Mouse (Mus musculus) left cerebral cortex, postnatal 14 days (tissue): ENCODE results near the gene Lce1d. TPM values are rescaled to one million over a fixed set of nuclear protein-coding genes. Genes with fewer than 3 reads are reported as not detected.
"Not testable (repeated sequence)": the region's sequence is repeated elsewhere in the genome, so short reads cannot be mapped to it uniquely, and the experiment has no call there.

Experiments
- DNase-seq, 2 experiments: peaks; one replicate each; pipeline ENCODE4 v3.0.0; 2021 to 2022; ENCODE audit warnings: low spot score in 2 of 2, mixed read lengths in 1 of 2
- intact Hi-C: fragments of 180-260 bp; cut with DNase I; formaldehyde crosslinking; loops from one replicate; pipeline ENCODE4 v1.15.1; 2025
- long read RNA-seq, 2 experiments: library from polyadenylated mRNA; stranded (forward); transcript quantifications; one replicate each; pipeline ENCODE4 v2.0.0; 2021
- total RNA-seq, 2 experiments: library from RNA; stranded (reverse); gene quantifications; 2 replicates each; pipeline ENCODE4 v1.2.3; 2021

The Lce1d gene
- total RNA-seq: not detected
- long read RNA-seq, experiment 1: 0 reads
- long read RNA-seq, experiment 2: 0 reads

DNA sequence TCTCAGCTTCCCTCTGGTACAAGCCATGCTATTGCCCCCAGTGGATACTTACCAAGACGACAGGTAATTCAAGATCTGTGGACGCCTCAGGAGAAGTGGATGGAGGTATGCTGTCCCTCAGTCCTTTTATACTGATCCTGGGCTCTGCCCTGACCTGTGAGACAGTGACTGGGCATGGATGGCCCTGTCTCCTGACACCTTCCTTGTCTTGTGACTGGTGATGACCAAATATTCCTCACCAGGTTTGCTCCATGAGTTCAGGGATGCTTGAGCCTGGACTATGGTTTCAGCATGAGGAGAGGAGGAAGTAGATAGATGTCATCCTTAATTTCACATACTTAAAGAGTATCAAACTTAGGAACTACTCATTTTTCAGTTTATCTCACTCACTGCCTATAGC, at the start of gene Lce1d:
TSS of gene Lce1d (minus strand) at position 101 of the 400 bp plus-strand sequence.
- no peak for DNase-seq
- intact Hi-C loops: no loop called here

DNA sequence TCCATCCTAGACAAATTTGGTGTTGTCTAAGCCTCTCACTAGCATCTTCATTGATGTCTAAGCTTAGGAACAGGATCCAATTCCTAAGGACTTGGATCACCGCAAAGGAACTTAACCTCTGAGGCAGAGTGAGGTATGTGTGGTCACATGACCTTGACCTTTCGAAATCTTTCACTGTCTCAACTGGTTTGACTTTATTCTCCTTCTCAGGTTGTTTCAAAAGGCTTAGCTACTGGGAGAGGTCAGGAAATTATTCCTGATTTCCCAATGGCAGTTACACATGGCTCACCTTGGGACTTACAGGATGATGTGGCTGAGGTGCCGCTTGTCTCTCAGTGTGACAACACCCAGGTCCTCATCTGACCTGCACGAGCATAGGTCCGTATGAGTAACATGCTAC, 35.6 kb upstream of the Lce1d start:
- DNase-seq: no peak
- intact Hi-C loops: no loop called here

DNA sequence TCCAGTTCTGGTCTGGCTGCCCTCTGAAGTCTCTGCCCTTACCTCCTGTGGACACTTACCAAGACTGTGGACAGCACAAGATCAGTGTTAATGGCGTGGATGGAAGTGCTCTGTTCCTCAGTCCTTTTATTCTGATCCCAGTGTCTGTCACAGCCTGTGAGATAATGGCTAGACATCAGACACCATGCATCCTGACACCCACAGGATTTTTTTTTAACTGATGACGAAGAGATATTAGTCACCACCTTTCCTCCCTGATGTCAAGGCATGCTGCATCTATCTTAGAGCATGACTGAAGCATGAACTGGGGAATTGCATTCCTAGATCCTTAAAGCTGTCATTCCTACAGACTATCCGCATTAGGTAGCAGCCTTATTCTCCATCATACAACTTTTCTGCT, 33.2 kb upstream of the Lce1d start, which contains the start of gene Lce1f:
TSS of gene Lce1f (minus strand) at position 101 of the 400 bp plus-strand sequence.
- intact Hi-C loops: no loop called here
- no peak for DNase-seq

DNA sequence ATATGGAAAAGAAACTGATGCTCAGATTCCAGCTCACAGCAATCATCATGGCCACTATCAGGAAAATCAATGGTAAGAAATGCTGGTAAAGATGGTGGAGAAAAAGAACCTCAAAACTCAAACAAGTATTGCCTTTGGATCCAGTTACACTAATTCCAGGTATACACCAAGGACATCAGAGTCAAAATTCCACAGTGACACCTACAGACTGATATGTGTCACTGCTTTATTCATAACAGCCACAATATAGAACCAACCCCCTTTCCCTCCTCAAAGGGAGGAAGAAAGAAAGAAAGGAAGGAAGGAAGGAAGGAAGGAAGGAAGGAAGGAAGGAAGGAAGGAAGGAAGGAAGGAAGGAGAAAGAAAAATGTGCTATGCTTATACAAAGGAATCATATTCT, 28.1 kb upstream of the Lce1d start:
- no peak for DNase-seq
- intact Hi-C loops: no loop called here

DNA sequence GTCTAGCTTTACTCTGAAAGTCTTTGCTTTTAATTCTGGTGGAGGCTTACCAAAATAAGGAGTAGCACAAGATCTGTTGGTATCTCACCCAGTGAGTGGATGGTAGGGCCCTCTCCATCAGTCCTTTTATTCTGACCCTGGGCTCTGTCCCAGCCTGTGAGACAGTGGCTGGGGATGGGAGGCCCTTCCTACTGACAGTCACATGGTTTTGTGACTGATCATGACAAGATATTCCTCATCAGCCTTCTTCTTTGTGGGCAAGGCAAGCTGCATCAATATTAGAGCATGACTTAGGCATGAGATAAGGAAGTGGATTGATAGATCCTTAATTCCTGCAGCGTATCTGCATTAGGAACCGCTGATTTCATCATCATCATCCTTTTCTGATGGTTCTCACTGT, 22.0 kb upstream of the Lce1d start, which contains the start of gene Lce1e:
TSS of gene Lce1e (minus strand) at position 101 of the 400 bp plus-strand sequence.
- no peak for DNase-seq
- intact Hi-C loops: no loop called here

DNA sequence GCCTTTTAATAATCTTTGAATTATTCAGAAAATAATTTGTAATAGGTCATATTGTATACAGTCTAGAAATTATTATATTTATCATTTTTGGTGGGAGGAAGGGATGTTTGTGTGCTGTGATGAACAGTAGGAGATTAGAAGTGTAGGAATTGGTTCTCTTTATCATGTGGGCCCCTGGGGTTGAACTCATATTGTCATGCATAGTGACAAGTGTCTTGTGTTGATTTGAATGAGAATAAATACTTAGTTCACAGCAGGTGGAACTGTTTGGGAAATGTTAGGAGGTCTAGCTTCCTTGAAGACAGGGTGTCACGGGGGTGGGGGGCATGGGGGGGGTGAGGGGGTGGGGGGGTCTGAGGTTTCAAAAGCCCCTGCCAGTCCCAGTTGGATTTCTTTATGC, 7.6 kb upstream of the Lce1d start:
- no peak for DNase-seq
- intact Hi-C loops: no loop called here

DNA sequence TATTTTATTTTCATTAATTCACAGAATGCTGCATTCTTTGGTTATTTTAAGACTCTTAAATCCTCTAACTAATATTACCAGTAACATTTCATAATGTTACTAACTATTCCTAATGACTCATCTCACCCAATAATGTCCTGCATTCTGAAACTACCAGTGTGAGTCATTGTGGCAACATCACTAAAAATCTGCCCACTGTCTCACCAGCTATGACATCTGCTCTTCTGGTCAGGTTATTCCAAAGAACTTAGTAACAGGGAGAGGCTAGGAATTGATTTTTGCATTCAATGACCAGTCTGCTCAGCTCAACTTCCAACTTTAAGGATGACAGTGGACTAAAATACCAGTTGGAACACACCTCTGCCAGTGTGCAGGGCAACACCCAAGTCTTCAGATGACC, 4.7 kb upstream of the Lce1d start:
- intact Hi-C loops: no loop called here
- no peak for DNase-seq

DNA sequence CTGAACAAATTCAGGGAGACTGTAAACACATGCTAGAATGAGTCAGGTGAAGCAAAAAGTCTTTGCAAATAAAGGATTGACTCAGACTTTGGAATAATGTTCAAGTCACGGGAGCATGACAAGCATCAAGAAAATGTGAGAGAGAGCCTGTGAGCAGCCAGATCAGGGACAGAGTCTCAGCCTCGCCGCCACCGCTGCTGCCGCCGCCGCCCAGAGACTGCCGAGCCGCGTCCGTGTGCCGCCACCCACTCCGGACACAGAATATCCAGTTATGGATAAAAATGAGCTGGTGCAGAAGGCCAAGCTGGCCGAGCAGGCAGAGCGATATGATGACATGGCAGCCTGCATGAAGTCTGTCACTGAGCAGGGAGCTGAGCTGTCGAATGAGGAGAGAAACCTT, 2.1 kb upstream of the Lce1d start:
- DNase-seq: peak in 1 of 2 experiments; percentile 12
- intact Hi-C loops: not testable (repeated sequence)

DNA sequence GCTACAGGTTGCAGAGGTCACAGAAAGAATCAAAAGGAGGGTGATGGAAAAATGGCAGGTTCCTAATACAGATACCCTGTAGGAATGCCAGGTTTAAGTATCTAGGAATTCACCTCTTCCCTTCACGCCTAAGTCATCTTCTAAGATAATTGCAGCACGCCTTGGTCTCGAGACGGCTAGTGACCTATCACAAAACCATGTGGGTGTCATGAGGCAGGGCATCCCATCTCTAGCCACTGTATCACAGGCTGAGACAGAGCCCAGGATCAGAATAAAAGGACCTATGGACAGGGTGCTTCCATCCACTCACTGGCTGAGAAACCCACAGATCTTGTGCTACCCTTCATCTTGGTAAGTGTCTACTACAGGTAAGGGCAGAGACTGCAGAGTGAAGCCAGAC, 8.1 kb downstream of the Lce1d start, which contains the start of gene Lce1c:
TSS of gene Lce1c (plus strand) at position 301 of the 400 bp plus-strand sequence.
- intact Hi-C loops: no loop called here
- no peak for DNase-seq

DNA sequence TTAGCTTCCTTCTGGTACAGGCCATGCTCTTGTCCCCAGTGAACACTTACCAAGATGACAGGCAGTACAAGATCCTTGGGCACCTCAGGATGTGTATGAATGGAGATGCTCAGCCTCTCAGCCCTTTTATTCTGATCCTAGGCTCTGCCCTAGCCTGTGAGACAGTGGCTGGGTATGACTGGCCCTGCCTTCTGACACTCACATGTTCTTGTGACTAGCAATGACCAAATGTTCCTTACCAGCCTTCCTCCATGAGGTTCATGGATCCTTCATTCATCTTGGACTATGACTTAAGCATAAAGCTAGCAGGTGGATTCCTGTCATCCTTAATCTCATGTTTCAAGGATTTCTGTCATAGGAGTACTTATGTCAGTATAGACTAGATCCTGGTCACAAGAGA, 16.8 kb downstream of the Lce1d start, which contains the start of gene Lce1a2:
TSS of gene Lce1a2 (minus strand) at position 101 of the 400 bp plus-strand sequence.
- DNase-seq: no peak
- intact Hi-C loops: no loop called here

DNA sequence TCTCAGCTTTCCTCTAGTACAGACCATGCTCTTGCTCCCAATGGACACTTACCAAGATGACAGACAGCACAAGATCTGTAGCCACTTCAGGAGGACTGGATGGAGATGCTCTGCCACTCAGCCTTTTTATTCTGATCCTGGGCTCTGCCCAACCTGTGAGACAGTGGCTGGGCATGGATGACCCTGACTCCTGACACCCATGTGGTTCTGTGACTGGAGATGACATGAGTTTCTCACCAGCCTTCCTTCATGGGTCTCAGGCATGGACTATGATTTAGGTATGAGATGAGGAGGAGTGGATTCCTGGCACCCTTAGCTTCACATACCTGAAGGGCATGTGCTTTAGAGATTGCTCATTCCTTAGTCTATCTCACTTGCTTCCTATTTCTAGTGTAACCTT, 30.2 kb downstream of the Lce1d start, which contains the start of gene Lce1b:
TSS of gene Lce1b (minus strand) at position 101 of the 400 bp plus-strand sequence.
- DNase-seq: no peak
- intact Hi-C loops: no loop called here

DNA sequence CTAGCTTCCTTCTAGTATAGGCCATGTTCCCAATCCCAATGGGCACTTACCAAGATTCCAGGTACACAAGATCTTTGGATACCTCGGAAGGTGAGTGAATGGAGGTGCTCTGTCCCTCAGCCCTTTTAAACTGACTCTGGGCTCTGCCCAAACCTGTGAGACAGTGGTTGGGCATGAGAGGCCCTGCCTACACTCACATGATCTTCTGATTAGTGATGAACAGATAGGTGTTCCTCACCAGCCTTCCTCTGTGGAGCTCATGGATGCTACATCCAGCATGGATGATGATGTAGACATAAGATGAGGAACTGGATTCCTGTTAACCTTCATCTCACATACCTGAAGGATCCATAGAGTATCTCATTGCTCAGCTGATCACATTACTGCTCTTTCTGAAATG, 38.8 kb downstream of the Lce1d start, which contains the start of gene Lce1a1:
TSS of gene Lce1a1 (minus strand) at position 101 of the 400 bp plus-strand sequence.
- DNase-seq: no peak
- intact Hi-C loops: no loop called here

DNA sequence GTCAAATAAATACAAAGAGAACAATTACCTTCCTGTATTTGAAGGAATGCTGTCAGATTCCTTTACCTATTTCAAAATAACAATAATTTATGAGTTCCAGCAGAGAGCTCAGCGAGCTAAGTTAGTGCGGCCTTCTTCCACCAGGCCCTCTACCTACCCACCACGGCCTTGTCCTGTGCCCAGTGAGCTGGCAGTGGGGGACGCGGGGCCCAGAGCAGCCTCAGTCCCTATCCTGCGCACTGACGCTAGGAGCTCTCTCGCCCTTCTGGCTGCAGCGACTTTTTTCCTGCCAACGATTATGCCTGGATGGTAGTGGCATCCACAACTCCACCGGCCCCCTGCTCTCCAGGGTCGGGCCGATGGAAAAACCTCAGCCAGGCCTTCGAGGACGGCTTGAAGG, 47.2 kb downstream of the Lce1d start:
- no peak for DNase-seq
- intact Hi-C loops: no loop called here

DNA sequence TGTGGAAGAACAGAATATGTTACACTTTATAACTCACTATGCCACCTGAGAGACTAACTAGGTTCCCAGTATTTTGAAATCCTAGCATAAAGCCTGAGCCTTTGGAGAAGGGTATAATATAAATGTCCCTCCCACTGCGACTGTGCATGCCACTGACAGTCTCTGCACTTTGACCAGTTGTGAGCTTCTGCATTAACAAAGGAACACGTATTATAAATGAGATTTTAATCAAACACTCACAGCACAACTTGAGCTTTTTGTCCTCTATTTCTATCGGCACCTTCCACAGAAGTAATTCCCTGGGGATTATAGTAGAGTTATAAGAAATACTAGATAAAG, 48.4 kb downstream of the Lce1d start:
- intact Hi-C loops: no loop called here
- DNase-seq: no peak

DNA sequence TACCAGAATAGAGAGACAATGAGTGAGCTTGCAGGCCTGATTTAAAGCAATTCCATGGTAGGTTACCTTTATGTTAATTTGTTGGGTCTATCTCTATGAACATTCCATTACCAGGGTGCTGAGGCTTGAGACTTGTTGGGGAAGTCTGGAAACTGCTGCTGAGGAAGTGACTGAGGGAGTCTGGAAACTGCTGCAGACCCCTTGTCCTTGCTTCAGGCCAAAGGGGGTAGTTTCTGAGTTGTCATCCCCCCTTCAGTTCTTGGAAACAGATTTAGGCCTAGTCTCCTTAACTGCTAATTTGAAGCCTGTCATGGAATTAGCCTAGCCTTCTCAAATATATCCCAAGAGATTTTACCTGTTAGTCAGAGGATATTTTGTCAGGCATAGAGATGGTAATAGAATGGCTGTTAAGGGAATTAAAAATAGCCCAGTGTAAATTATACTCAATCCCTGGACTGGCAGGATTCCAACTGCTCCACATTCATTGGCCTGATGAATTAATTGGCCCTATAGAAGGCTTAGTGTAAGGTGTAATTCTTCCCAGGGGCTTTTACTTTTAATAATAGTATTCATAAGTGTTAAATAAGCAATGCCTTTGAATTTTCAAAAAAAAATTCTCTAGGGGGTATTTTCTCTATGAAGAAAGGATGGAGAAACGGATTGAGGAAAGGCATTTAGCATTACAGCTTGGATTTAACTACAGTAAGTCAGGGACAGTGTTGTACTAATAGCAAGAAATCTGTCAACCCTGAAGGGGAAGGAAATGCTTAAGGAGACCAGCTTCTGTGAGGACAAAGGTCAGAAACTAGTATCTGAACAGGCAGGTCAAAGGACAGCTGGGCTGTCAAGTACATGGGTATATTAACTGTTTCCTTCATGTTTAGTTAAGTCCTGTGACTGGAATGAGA, 49.0 kb downstream of the Lce1d start:
- intact Hi-C loops: no loop called here

More for the DNA sequence above, 49.0 kb downstream of the Lce1d start:
- no peak for DNase-seq

Other genes with a start within 250 kb of the Lce1d start
- gene Sprr1b, start 248.4 kb downstream of the Lce1d start, total RNA-seq: not detected
- not detected for gene Sprr3, start 228.5 kb downstream of the Lce1d start, total RNA-seq
- gene Sprr1a, start 201.3 kb downstream of the Lce1d start, total RNA-seq: not detected
- gene Sprr4, start 186.7 kb downstream of the Lce1d start, total RNA-seq: not detected
- gene 2310046K23Rik, start 152.7 kb downstream of the Lce1d start, total RNA-seq: not detected
- not detected for gene Ivl, start 113.5 kb downstream of the Lce1d start, total RNA-seq
- not detected for gene Smcp, start 98.2 kb downstream of the Lce1d start, total RNA-seq
- not detected for gene 2210017I01Rik, start 79.7 kb downstream of the Lce1d start, total RNA-seq
- not detected for gene Lce6a, start 65.5 kb downstream of the Lce1d start, total RNA-seq
- gene Lce1a1, start 38.9 kb downstream of the Lce1d start, total RNA-seq: not detected
- not detected for gene Lce1b, start 30.3 kb downstream of the Lce1d start, total RNA-seq
- gene Lce1a2, start 16.9 kb downstream of the Lce1d start, total RNA-seq: not detected
- not detected for gene Lce1c, start 8.0 kb downstream of the Lce1d start, total RNA-seq
- gene Lce1e, start 21.9 kb upstream of the Lce1d start, total RNA-seq: not detected
- not detected for gene Lce1f, start 33.1 kb upstream of the Lce1d start, total RNA-seq
- gene Gm38119, start 51.9 kb upstream of the Lce1d start, total RNA-seq: not detected
- not detected for gene Lce1g, start 65.1 kb upstream of the Lce1d start, total RNA-seq
- not detected for gene Lce1h, start 77.9 kb upstream of the Lce1d start, total RNA-seq
- not detected for gene Lce1i, start 91.7 kb upstream of the Lce1d start, total RNA-seq
- not detected for gene Lce1j, start 103.3 kb upstream of the Lce1d start, total RNA-seq
- gene Lce1k, start 120.7 kb upstream of the Lce1d start, total RNA-seq: not detected
- gene Kprp, start 140.0 kb upstream of the Lce1d start, total RNA-seq: not detected
- gene Lce1l, start 164.1 kb upstream of the Lce1d start, total RNA-seq: not detected
- not detected for gene 2310050C09Rik, start 183.0 kb upstream of the Lce1d start, total RNA-seq
- gene Lce3a, start 239.0 kb upstream of the Lce1d start, total RNA-seq: not detected
- gene Lce3b, start 245.8 kb upstream of the Lce1d start, total RNA-seq: not detected